Mouse (Mus musculus) small intestine, adult 2 months (tissue): Measurements from ENCODE around the gene Palm2. TPM values are rescaled to one million over a fixed set of nuclear protein-coding genes. Genes with fewer than 3 reads are reported as not detected.

Experiments
- H3K27ac ChIP-seq: fragments of 200-500 bp; 2 replicates; pipeline ENCODE4 v1.5.1; 2012; ENCODE audit warnings: low read depth, low read length, control low read depth, inconsistent platforms; ENCODE audit not compliant: insufficient read depth
- H3K27me3 ChIP-seq: fragments of 200-500 bp; 2 replicates; pipeline ENCODE4 v1.6.1; 2012; ENCODE audit warnings: mild to moderate bottlenecking, moderate library complexity, low read length, inconsistent platforms; ENCODE audit not compliant: control insufficient read depth, insufficient read depth
- H3K36me3 ChIP-seq: fragments of 200-500 bp; 2 replicates; pipeline ENCODE4 v1.6.1; 2012; ENCODE audit warnings: mild to moderate bottlenecking, low read length, control low read depth, inconsistent platforms; ENCODE audit not compliant: control insufficient read depth, insufficient read depth
- H3K4me1 ChIP-seq: fragments of 200-500 bp; 2 replicates; pipeline ENCODE4 v1.6.1; 2012; ENCODE audit warnings: low read length, inconsistent platforms, mixed read lengths; ENCODE audit not compliant: control insufficient read depth, insufficient read depth, insufficient read length
- H3K4me3 ChIP-seq: fragments of 200-500 bp; 2 replicates; pipeline ENCODE4 v1.5.1; 2012; ENCODE audit warnings: low read depth, mild to moderate bottlenecking, control low read depth, inconsistent platforms, low read length, moderate library complexity
- CTCF ChIP-seq: fragments of 200-500 bp; IDR thresholded peaks from 2 replicates; pipeline ENCODE4 v1.5.1; 2012; ENCODE audit warnings: low read depth, mild to moderate bottlenecking, control low read depth, inconsistent platforms, low read length, moderate library complexity, mixed read lengths; ENCODE audit not compliant: insufficient replicate concordance, insufficient read length; ENCODE audit errors: extremely low read depth
- POLR2A ChIP-seq: fragments of 200-500 bp; IDR thresholded peaks from 2 replicates; pipeline ENCODE4 v1.6.1; 2012; ENCODE audit warnings: low read depth, mild to moderate bottlenecking, control low read depth, inconsistent platforms, low read length, moderate library complexity
- WGBS: fragments of 180-500 bp; shearing (Covaris S2); methylation state at CpG from one replicate; pipeline ENCODE4 v1.1.7; 2018; 5-methylcytosine and 5-hydroxymethylcytosine counted together
- polyA plus RNA-seq: library from polyadenylated mRNA; depleted of rRNA; stranded (reverse); fragments of >200 nt; gene quantifications from 2 replicates; pipeline ENCODE4 v1.2.3, GENCODE M21; 2012; rRNA removed

Palm2 gene
- polyA plus RNA-seq, 1 experiment = 0.04 TPM

DNA sequence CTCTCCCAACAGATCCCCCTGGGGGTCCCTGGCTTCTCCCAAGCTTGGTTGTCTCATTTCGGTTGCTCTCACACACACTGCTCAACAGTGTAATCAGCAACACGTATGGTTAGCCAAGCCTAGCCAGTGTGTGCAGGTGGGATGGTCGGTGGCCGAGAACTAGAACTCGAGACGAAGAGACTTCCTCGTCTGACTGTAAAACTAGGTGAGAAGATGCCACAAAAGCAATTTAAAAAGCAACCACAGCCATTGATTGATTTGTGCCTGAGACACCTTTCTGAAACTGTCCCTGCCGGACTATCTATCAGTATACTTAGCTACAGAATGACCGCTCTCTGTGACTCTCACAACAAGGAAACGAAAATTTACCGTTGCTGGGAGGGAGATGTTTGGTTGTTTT is 321.0 kb downstream of the Palm2 start:
- Histone ChIP-seq H3K27ac (no peak overlapping the region), H3K27me3 (no peaks in the 10 kb centered on the region), H3K4me3 (no peak overlapping the region), H3K4me1 (no peaks in the 10 kb centered on the region), H3K36me3 (no peaks in the 10 kb centered on the region)
- WGBS = 83% methylated on average over 11 of the region's 11 CpGs
- TF ChIP-seq CTCF (no peak), POLR2A (no peak)

DNA sequence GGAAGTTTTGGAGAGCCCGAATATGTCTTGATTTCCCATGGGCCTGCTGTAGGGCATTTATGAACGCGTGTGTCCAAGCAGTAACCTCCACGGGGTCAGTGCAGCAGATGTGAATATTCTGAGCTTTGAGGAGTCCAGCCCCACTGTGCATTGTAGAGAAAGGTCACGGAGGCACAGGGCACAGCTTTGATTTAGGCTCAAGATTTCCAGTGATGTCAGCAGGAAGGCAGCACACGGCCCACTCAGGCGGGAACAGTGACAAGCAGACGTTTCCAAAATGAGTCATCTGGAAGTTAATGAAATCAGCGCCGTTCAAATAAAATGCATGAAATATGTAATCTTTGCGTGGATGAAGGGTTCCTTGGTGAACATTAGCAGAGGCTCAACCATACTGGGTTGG is 323.9 kb downstream of the Palm2 start:
- 73% methylated on average over 11 of the region's 11 CpGs for WGBS
- Histone ChIP-seq H3K27ac (no peak overlapping the region), H3K4me1 (no peaks in the 10 kb centered on the region), H3K4me3 (no peak overlapping the region), H3K36me3 (no peaks in the 10 kb centered on the region), H3K27me3 (no peaks in the 10 kb centered on the region)
- TF ChIP-seq POLR2A = no peak
- no peak for TF ChIP-seq CTCF

Other genes starting within 250 kb of the Palm2 start
- gene Ptpn3, start 132.4 kb upstream of the Palm2 start, polyA plus RNA-seq = 8.9 and 15.2 TPM in 2 replicates
- gene Pakap, start 133.9 kb downstream of the Palm2 start, polyA plus RNA-seq = 0.22 and 0.30 TPM in 2 replicates